Mouse (Mus musculus): ENCODE measurements around the gene Wbp2.

- TF ChIP-seq CTCF (IDR thresholded peaks at IDR 0.05; ENCODE audit: borderline replicate concordance, control insufficient read depth, extremely low read depth, insufficient read depth, low read length, poor library complexity) = no peak
- no peak for TF ChIP-seq POLR2A (IDR thresholded peaks at IDR 0.05; ENCODE audit: control insufficient read depth, extremely low read depth, insufficient read depth, low read length, poor library complexity)
These were observed 41.6 kb downstream of the Wbp2 start for GRCm38 (mm10) chr11:116045173-116045572.

All from thymus, adult 2 months (tissue).